Mouse (Mus musculus) A20 (cell line): ENCODE measurements around the gene Shisa2.
"Not testable (repeated sequence)": the region's sequence is repeated elsewhere in the genome, so short reads cannot be mapped to it uniquely, and the experiment has no call there.

Source experiments
- DNase-seq: peaks from one replicate; pipeline ENCODE4 v3.0.0-alpha.2; 2011; ENCODE audit warnings: low read depth, low spot score

Shisa2 gene

DNA sequence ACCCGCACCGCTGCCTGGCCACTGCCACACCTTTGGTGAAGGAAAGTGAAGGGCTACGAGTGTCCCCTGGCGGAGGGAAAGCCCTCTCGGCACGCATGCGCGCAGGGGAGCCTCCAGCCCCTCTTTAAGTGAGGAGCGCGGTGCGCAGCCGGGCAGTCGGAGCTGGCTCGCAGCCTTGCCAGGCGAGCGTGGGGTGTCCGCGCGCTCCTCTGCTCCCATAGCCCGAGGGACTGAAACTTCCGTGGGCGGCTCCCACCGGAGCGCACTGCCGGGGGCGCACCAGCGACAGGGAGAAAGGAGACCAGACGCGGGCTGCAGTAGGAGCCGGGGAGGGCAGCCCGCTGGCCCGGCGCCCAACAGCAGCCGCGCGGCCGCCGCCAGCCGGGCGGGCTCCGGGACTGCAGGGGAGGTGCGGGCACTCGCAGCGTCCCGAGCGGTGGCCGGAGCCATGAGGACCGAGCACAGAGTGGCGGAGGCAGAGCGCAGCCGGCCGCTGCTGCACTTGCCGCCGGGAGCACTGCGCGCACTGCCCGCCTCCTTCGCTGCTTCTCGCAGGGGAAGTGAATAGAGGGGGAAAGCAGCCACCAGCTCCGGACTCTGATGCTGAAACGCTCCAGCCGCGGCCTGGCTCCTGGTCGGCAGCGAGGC, at the start of gene Shisa2:
Shisa2 (plus strand) TSS at position 151 of the 648 bp plus-strand sequence.
- DNase-seq: no peak

DNA sequence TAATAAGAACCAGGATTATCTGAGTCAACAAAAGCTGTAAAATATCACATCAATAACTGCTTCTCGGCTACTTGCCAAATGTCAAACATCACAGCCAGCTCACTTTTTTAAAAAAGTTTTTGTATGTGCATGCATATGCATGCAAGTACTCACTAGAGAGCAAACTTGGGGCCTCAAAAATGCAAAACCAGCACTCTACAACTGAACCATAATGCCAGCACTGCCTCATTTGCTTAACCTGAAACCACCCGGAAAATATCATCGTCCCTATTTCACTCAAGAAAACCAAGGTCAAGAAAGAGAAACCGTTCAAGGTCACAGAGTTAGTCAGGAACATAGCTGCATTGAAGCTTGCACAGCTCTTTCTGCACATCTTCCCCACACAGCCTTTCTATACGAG, 48.7 kb upstream of the Shisa2 start:
- DNase-seq: no peak

DNA sequence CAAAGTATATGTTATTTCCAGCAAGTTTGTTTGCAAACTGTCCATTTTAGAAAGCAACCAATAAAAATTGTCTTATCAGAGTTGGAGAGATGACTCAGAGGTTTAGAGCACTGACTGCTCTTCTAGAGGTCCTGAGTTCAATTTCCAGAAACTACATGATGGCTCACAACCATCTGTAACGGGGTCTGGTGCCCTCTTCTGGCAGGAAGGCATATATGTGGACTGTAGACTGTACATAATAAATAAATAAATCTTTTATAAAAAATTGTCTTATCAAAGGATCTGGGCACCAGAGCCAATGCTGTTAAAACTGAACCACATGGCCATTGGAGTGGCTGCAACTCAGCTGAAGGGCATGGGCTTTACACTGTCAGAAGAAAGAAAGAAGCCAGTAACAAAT, 34.5 kb upstream of the Shisa2 start:
- DNase-seq: peak; percentile 58

DNA sequence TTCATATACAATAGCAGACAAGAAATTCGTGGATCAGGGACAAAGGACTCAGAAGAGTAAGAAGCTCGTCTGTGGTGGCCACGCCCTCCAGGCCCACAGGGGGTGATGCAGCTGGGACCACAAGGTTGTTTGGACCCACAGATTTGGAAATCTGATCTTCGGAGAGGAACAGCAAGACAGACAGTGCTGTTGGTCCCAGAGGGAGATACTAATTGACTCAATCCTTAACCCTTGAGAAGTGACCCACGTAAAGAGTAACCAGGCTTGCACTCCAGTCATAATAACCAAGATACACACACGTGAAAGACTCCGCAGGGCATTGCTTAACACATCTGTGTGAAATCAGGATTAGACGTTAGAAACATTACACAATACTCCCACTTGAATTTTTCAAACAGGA, 33.2 kb upstream of the Shisa2 start:
- DNase-seq: no peak

DNA sequence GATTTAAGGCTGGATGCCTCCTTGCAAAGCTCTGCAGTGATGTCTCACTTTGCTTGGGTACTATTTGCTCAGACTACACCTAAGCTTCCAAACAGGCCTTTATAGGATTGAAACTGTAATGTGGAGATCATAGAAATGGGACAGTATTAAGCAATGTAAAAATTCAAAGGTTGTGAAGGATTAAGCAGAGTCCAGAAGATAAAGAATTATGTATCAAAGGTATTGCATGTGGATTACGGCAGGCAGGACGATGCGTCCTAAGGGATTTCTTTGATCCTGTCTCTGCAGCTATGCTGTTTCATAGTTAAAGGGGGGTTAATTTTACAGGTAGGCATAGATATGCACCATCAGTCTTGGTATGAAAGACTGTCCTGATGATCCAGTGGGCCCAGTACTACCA, 32.5 kb upstream of the Shisa2 start:
- no peak for DNase-seq

DNA sequence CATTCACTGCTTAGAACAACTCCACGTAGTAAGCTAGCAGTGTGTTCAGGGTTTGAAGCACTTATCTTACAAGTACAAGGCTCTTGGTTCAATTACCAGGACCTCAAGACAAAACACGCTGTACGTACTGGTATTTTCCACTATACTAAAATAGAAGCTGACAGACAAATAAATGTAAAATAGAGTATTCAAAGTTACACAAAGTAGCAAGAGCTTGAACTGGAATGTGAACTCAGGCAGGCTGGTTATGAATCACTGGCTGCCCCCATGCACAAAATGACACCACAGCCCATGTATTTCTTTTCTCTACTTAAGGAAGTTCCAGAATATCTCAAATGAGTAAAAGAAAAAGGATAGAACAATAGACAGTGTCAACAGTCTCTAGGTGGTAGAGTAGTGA, 30.1 kb upstream of the Shisa2 start:
- DNase-seq: no peak

DNA sequence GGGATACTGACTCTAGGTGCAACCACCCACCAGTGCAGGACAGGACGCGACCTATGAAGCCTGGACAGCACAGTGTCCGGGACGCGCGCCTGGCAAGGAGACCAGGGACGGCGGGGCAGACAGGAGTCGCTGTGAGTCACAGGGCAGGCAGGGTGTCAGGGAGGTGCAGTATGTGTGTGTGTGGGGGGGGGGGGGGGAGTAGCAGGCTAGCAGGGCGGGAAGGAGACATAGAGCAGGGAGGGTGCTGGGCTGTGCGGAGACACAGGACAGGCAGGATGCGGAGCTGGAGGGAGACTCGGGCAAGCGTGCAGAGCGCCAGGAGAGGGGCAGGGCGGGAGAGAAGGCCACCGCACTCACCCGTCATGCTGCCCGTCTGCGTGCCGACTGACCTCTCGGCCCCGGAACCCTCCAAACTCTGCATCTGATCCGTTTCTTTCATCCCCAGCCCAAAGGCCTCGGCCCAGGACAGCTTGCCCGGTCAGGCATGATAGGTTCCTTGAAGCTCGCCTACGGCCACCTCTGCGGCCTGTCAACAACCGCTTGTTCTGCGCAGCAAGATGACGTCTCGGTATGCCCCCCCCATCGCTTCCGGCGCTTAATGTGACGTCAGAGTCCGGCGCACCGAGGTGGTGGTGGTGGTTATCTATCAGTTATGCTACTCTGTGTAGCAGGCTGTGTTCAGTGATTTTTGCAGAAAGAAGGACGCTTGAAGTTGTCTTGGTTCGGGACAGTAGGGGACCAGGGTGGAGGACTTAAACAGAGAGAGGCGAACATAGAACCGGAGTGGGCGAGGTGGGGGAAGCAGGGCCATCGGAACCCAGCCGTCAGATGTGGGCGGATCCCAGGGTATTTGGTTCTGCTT, 27.5 kb upstream of the Shisa2 start, which contains the start of gene Cdadc1:
Cdadc1 (minus strand) TSS at position 562 of the 862 bp plus-strand sequence.
- peak; percentile 96 for DNase-seq

DNA sequence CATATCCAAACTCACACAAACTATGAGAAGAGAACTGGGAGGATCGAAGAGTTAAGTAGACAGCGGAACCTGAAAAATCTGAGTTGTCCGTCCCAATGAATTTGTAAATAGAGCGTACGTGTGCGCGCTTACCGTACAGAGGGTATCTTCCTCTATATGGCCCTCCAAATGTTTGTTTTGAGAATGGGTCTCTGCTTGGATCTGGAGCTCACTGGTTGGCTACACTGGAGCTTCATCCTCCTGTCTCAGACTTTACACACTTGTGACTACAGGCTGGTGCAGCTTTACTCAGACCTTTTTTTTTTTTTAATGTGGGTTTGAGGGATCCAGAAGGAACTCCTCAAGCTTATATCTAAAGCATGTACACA, 26.9 kb upstream of the Shisa2 start:
- DNase-seq: no peak

DNA sequence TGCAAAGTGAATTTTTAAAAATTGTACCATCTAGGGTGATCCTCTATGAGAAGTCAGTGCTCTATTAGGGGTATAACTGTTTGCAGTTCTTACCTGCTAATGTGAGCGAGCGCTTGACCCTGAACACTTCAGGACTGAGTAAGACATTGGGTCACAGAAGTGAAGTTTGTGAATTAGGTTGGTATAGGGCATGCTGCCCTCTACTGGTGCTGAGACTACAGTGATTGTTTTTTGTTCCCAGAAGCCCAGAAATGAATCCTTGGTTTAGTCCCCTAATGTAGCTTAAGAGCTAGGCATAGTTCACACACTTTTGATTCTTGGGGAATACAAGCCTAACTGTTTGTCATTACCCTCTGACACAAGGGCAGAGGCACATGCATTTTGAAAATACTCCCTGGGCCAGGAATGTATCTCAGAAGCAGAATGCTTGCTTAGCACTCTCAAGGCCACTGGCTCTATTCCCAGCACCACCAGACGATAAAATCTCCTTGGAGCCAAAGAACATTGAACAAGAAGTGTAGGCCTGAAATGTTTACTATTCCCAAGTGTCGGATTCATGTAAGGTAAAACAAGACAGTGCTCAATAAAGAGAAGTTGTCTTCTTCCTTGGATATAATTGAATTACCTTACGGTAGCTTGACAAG, 21.0 kb upstream of the Shisa2 start:
- peak; percentile 46 for DNase-seq

DNA sequence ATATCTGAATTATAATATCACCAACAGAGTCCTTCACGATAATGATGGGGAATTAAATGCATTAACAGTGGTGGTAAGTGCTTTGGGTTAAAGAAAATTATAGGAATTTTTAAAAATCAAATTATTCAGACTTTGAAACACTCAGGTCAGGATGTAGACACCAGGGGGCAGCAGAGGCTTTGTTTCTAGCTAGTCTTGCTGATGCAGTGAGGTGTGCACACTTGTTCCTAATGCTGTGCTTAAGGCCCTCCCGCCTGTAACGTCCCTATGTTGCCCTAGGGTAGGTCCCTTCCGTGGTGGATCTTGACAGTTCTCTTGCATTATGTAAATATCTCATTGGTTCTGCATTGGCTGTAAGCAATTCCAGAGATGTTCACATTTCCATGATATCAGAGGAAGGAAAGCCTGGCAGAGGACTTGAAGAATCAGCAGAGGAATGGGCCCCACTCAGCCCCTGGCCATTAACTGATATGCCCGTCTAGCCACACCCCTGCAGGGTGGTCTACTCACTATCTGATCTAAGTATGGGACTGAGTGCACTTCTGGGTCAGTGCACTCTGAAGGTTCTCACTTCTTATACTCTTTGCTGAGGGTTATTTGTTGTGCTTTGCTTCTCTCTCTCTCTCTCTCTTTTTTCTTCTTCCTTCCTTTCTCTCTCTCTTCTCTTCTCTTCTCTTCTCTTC, 19.3 kb upstream of the Shisa2 start:
- DNase-seq: peak; percentile 62

DNA sequence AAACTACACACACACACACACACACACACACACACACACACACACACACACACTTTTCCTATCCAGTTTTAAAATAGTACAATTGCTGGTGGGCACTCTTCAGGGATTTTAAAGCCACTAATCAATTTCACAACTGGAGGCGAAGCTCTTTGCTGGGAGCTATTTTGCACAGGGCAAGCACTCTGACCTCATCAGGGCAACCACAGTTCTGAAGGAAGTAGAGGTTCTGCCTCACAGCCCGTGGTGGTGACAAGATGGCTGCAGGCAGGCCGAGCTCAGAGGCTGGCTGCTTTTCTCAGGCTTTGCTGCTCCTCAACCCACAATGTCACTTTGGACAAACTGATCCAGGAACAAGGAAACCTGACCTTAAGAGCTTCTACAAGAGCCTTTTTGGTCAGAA, 18.1 kb upstream of the Shisa2 start:
- DNase-seq: no peak

DNA sequence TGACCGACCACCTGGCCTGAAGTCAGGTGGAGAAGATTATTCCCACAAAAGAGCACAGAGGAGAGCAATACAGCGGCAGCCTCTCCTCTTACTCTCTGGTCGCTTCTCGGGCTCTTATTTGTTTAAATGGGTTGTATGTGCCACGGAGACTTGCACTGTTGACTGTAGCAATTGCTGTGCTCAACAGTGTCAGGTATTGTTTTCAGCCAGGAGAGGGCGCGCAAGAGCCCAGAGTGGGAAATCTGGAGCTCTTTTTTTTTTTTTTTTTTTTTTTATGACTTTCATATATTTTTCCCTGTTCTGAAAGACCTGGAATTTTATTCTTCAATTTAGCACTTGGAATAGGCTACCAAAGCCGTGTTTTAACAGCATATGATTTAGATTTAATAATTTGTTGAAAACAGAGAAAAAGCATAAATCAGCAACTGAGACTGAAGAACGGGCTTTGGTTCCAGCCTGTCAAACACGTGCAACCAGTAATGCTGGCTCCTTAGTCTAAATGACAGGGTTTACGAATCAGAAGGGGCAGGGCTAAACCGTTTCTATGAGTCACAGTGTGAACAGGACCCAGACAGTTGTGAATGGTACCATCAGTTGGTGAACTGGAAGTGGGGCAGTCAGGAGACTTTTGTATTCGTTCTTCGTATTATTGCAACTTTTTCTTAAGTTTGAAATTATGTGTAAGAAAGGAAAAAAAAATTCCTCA, 12.0 kb upstream of the Shisa2 start:
- DNase-seq: peak; percentile 65

DNA sequence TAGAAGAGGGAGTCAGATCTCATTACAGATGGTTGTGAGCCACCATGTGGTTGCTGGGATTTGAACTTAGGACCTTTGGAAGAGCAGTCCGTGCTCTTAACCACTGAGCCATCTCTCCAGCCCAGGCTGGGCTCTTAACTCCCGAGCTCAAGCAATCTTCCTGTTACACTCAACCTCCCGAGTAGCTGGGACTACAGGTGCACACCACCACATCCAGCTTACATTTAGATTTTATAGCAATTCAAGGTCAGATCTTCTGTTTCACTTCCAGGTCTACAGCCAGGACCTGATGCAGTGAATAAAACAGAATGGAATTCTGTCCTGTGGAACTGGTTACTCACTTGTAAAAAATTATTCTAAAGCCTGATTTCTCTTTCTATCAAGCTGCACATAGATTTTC, 11.0 kb upstream of the Shisa2 start:
- not testable (repeated sequence) for DNase-seq

DNA sequence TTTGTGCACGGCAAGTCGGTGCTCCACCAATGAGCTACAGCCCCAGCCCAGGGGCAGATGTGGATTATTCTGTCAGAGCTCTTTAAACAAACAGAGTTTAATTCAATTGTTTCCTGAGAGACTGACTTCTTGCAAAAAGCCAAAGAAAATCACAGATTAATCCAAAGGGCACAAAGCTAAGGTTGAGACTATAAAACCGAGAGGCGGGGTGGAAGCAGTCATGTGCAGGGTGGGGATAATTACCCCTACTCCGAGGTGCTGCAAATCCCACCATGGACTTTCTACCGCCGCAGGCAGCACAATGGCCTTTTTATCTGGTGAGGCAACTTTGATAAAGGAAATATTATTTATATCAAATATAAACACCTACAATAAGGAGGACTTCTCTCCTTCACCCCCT, 8.3 kb upstream of the Shisa2 start:
- no peak for DNase-seq

DNA sequence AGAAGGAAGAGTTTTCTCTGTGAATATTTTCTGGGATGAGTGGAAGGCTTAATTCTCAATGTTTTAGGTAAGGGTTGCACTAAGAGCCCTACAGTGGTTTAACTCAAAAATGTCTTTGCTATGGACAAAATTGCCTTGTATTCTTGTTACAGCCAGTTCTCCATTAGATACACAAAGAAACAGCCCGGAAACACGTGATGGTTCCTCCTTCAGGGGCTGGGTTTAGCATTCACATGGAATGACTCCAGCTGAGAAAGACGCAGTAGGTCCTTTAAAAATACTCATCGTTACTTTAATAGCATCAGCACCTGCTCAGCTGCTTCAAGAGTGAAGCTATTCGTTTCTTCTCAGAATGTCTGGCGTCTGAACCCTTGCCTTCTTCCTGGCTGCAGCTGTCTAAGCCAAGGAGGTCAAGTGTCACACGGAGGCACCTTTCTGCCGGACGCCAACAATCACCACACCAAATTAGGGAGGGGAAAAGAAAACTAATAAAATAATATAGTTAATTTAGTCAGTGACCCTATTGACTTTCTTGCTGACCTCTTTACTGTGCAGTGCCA, 702 bp upstream of the Shisa2 start:
- no peak for DNase-seq

DNA sequence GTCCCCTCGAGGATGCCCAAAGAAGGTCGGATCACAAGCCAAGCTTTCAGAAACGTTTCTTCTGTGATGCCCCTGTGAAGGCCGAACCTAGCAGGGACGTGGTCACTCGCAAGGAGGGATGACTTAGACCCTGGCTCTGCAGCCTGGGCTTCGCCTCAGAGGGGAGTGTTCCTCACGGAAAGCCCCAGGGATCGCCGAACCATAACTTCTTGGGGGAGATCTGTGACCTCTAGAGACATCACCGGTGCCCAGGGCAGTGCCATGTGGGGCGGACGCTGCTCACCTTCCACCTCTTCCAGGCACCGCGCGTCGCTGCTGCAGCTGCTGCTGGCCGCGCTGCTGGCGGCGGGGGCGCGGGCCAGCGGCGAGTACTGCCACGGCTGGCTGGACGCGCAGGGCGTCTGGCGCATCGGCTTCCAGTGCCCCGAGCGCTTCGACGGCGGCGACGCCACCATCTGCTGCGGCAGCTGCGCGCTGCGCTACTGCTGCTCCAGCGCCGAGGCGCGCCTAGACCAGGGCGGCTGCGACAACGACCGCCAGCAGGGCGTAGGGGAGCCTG, 777 bp downstream of the Shisa2 start:
- no peak for DNase-seq

DNA sequence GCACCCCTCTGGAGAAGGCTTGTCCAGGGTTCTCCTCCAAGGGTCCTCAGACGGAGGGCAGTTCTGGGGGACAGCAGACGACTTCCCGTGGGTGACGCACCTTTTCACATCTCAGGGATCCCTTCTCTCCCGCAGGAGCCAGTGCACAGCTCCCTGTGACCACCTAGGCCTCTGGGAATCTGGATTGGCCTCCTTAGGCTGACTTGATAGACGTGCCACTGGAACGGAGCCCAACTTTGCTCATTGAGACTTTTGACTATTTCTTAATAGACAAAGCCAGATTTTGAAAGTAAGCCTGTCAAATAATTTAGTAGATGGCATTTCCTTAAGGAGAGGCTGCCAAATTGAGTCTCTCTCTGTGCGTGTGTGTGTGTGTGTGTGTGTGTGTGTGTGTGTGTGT, 1.6 kb downstream of the Shisa2 start:
- no peak for DNase-seq

DNA sequence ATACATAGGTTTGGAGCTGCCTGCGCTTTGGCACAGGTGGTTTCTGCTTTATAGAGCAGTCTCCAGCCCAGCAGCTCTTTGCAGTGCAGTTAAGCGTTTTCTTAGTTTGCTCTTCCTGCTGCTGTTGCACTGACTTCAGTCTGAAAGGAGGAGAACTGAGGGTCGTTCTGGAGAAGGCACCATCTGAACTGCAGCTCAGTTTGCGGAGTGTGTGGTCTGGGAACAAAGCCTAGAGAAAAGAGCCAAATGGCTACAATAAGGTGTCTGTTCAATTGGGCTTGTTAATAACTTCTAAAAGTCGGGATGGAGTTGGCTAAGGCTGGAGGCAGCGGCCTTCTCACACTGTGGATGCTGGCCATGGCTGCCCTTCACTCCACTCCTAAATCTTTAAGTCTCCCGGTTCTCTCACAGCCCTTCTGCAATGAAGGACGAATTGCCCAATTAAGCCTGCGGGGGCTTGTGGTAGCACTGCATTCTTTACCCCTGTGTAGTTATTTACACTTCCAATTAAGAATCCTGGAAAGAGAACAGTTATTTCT, 2.1 kb downstream of the Shisa2 start:
- DNase-seq: no peak

DNA sequence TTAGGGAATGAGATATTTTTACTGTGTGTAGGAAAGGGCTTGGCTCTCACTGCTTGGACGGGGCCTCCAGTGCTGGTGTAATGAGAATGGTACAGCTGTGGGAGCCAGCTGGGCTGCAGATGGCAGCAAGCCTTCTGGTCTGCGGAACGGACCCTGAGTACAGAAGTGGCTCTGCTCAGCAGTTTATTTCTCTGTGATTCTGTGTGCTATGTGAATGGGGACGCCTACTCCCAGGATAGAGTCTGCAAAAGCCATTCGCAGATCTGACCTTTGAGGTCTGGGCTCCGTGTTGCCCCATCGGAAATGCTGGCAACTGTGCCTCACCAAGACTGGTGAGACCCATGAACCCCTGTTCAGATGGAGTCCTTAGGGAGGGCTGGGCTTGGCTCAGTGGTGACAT, 2.7 kb downstream of the Shisa2 start:
- no peak for DNase-seq

DNA sequence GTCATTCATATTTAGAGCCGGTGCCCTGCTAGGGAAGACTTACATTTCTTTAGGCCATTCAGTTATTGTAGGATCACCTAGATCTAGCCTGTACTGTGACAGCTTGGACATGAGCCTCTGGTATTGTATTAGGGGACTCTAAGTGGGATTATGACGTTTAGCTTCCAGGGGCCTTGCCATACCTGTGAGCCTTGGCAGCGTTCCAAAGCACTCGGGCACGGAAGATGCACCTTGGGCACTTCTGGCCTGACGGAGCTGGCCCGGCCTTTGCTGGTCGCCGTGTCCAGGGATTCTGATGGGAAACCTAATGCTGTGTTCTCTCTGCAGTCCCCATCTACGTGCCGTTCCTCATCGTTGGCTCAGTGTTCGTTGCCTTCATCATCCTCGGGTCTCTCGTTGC, 4.2 kb downstream of the Shisa2 start:
- no peak for DNase-seq

DNA sequence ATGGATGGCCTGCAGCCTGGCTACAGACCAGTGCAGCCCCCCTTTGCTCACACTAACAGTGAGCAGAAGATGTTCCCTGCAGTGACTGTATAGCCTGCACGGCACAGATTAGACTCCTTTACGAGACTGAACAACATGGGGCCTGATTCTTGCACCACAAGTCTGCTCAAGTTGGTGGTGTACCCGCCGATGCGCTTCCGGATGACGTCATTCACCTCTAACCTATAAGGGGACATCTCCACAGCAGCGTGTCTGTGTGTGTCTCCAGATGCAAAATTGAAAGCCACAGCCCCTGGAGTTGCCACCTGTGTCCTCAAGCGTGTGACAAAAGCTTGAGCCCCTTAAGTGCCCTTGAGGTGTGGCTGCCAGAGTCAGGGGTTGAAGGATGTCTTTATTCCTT, 5.0 kb downstream of the Shisa2 start:
- DNase-seq: no peak
